Mouse (Mus musculus) erythroblast, embryonic 14.5 days (primary cell): ENCODE measurements around the gene Akt3. TPM values are rescaled to one million over a fixed set of nuclear protein-coding genes. Genes with fewer than 3 reads are reported as not detected.

Source experiments
- H3K27me3 ChIP-seq: 2 replicates; pipeline ENCODE4 v1.6.1; 2012; ENCODE audit warnings: inconsistent platforms; ENCODE audit not compliant: control insufficient read depth
- H3K36me3 ChIP-seq: 2 replicates; pipeline ENCODE4 v1.6.1; 2012; ENCODE audit warnings: mild to moderate bottlenecking, inconsistent platforms; ENCODE audit not compliant: control insufficient read depth
- H3K4me1 ChIP-seq: 2 replicates; pipeline ENCODE4 v1.6.1; 2012; ENCODE audit warnings: inconsistent platforms; ENCODE audit not compliant: control insufficient read depth
- H3K4me3 ChIP-seq: replicated peaks from 2 replicates; pipeline ENCODE3; 2012; ENCODE audit warnings: moderate library complexity, mild to moderate bottlenecking, inconsistent platforms
- H3K9me3 ChIP-seq: 2 replicates; pipeline ENCODE4 v1.6.1; 2012; ENCODE audit warnings: low read length, inconsistent platforms, mixed read lengths; ENCODE audit not compliant: control insufficient read depth
- GATA1 ChIP-seq: IDR thresholded peaks from 2 replicates; pipeline ENCODE4 v1.6.1; 2012; ENCODE audit warnings: low read length, inconsistent platforms, mixed read lengths
- TAL1 ChIP-seq: IDR thresholded peaks from 3 replicates; pipeline ENCODE4 v1.6.1; 2012; ENCODE audit warnings: low read length, inconsistent platforms, mixed read lengths
- polyA plus RNA-seq: library from polyadenylated mRNA; stranded (reverse); fragments of >175 nt; gene quantifications from 2 replicates; pipeline ENCODE4 v1.2.3, GENCODE M21; 2012

Gene Akt3
- polyA plus RNA-seq, 1 experiment: not detected

DNA sequence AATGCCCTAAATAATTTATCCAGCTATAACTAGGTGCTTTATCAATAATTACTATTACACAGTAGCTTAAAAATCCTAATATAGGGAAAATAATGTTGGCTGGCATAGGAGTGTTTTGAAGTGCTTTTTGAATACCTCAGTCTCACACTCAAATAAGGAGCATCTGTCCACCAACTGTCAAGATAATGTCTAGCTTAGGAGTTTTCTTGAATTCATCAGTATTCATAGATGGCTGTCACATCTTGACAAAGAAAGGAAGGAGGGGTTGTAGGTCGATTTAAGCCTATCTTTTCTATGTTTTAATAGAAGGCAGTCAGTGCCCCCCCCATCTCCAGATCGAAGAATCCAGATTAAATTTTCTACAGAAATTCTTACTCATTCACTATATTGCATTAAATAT is 92.7 kb downstream of the Akt3 start:
- H3K27me3 ChIP-seq: no peaks in the 10 kb centered on the region
- H3K9me3 ChIP-seq: no peaks in the 10 kb centered on the region
- no peak overlapping the region for H3K4me3 ChIP-seq
- H3K4me1 ChIP-seq: no peaks in the 10 kb centered on the region
- no peaks in the 10 kb centered on the region for H3K36me3 ChIP-seq
- TF ChIP-seq TAL1 (no peak), GATA1 (no peak)

DNA sequence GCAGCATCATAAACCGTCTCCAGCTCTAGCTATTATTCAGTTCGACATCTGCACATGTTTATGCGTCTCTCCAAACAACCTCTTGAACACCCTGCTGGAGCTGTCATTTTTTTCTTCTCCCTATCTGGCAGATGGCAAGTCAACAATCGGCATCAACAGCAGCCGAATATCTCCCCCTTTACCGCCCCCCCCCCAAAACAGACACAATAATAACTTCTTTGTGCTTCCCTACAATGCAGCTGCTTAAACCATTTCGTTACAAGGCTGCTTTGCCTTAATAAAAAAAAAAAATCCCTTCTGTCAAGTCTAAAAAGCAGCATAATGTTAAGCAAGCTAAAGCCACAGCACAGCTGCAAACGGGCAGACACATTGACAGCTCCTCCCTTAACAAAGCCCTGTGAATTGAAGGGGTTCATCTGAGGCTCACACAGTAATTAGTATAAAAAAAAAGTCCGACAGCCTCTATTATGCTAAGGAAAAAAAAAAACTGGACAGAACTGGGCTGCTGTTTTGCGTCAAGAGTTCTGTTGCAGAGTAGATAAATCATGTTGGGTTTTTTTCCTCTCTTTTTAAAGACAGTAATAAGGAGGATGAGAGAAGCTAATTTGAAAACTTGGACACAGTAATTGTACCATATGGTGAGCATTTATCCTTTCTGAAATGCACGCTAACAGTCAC is 107.5 kb downstream of the Akt3 start:
- no peaks in the 10 kb centered on the region for H3K27me3 ChIP-seq
- H3K4me1 ChIP-seq: no peaks in the 10 kb centered on the region
- TF ChIP-seq TAL1 (no peak), GATA1 (no peak)
- no peak overlapping the region for H3K4me3 ChIP-seq
- H3K36me3 ChIP-seq: no peaks in the 10 kb centered on the region
- no peaks in the 10 kb centered on the region for H3K9me3 ChIP-seq

DNA sequence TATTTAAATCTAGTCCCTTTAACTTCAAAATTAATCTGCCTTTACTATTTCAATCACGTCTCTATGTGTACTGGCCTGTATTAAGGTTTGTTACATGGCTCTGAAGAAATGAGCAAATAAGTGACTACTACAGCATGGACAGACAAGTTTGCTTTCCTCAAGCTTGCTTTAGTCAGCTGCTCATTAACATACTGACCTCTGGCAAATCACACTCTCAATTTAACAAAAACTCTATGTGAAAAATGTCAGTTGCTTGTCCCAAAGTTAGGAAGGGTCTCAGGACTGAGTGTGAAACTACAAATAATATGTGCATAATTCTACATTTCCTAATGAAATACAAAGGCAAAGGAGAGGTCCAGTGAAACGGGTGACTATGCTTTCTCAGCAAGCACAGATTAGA is 109.3 kb downstream of the Akt3 start:
- H3K4me3 ChIP-seq: no peak overlapping the region
- no peak for TF ChIP-seq GATA1
- no peak for TF ChIP-seq TAL1
- no peaks in the 10 kb centered on the region for H3K4me1 ChIP-seq
- H3K27me3 ChIP-seq: no peaks in the 10 kb centered on the region
- H3K9me3 ChIP-seq: no peaks in the 10 kb centered on the region
- H3K36me3 ChIP-seq: no peaks in the 10 kb centered on the region

DNA sequence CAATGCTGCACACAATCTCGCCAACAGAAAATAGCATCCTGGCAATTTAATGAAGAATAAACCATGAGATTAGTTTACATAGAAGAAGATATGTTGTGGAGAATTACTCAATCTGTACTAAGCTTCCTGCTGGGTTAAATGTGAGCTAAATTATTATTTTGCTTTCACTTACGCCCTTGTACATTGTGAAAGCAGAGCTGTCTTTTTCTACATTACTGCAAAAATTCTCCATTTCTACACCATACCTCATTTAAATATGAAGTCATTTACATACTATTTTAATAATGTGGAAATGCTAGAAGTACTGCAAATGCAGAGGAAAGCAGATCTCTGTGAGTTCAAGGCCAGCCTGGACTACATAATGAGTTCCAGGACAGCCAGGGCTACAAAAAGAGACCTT is 116.5 kb downstream of the Akt3 start:
- H3K4me3 ChIP-seq: no peak overlapping the region
- no peaks in the 10 kb centered on the region for H3K4me1 ChIP-seq
- no peaks in the 10 kb centered on the region for H3K36me3 ChIP-seq
- TF ChIP-seq GATA1 (no peak), TAL1 (no peak)
- H3K9me3 ChIP-seq: no peaks in the 10 kb centered on the region
- H3K27me3 ChIP-seq: no peaks in the 10 kb centered on the region

DNA sequence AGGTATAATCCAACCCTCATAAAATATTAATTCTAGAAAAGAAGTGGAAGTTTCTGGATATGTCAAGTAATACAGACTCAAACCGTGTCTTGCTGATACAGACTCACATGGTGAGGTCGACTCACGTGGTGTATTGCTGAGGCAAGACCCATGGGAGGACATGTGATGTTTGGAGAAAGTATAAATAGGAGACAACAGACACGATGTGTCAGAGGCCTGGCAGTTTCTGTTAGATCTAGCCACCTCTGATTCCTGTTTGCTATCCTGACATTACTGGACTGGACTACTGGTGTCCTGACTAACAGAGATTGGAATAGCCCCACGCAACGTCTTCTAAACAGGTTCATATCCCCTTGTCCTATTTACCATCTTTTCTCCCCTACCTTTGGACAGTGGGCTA is 118.4 kb downstream of the Akt3 start:
- H3K36me3 ChIP-seq: no peaks in the 10 kb centered on the region
- H3K9me3 ChIP-seq: no peaks in the 10 kb centered on the region
- H3K27me3 ChIP-seq: no peaks in the 10 kb centered on the region
- no peak overlapping the region for H3K4me3 ChIP-seq
- TF ChIP-seq TAL1 (no peak), GATA1 (no peak)
- H3K4me1 ChIP-seq: no peaks in the 10 kb centered on the region

DNA sequence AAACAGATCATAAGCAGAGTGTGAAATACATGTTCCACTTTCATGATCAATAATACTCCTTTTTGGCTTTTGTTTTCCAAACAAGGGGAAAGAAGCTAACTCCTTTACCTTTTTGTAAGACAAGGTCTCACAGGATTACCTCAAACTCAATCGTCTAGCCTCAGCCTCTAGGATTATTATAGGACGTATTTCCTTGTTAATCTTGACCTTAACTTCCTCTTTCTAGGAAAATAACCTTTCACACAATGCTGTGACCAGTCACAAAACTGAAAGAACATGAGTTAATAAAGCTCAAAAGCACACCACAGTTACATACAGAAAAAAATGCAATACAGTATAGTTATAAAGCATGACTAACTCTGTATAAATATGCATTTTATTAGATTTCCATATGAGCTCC is 126.5 kb downstream of the Akt3 start:
- no peaks in the 10 kb centered on the region for H3K27me3 ChIP-seq
- H3K9me3 ChIP-seq: no peaks in the 10 kb centered on the region
- no peak overlapping the region for H3K4me3 ChIP-seq
- no peak for TF ChIP-seq GATA1
- TF ChIP-seq TAL1: no peak
- no peaks in the 10 kb centered on the region for H3K4me1 ChIP-seq
- no peaks in the 10 kb centered on the region for H3K36me3 ChIP-seq

DNA sequence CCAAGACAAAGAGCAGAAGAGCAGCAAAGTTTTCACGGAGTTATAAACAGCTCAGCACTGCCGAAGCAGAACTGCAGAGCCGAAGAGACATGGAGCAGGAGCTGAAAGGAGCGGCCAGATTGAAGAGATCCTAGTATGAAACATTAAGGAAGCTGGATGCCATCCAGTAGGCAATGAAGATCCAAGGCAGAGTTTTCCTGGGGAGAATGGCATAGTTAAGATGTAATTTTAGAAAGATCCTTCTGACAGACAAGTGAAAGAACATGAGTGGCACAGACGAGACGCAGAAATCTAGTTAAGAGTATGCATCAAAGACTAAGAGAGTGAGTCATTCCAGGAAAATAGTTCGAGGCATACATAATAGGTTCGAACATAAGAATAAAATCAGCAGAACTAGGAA is 131.3 kb downstream of the Akt3 start:
- H3K36me3 ChIP-seq: no peaks in the 10 kb centered on the region
- no peak overlapping the region for H3K4me3 ChIP-seq
- TF ChIP-seq TAL1 (no peak), GATA1 (no peak)
- H3K27me3 ChIP-seq: no peaks in the 10 kb centered on the region
- H3K9me3 ChIP-seq: no peaks in the 10 kb centered on the region
- no peaks in the 10 kb centered on the region for H3K4me1 ChIP-seq

DNA sequence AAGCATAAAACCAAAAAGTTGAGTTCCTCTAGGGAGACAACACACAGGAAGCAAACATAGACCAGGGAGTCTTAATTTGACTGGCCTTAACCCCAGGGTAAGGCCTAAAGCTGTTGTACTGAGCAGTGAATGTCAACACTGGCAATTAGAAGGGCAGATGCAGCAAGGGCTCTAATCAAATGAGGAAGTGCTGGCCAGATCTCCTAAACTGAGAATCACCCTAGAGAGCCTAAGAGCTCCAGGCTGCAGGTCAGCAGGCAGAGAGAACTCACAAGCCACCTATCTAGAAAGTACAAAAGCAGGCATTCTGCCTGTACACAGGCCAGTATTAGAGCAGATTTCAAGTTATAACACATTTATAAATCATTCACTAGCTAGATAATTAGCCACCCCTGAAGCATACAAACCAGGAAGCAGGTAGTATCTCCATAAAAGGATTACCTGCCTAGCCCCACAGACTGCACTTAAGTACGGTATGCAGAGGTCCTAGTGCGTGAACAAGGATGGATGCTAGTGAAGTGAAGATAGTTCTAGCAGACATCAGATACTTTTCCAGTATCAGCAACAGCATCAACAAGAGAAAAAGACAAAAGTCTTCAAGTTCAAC is 147.2 kb downstream of the Akt3 start:
- Histone ChIP-seq H3K27me3 (no peaks in the 10 kb centered on the region), H3K9me3 (no peaks in the 10 kb centered on the region), H3K4me1 (no peaks in the 10 kb centered on the region), H3K36me3 (no peaks in the 10 kb centered on the region), H3K4me3 (no peak overlapping the region)
- TF ChIP-seq TAL1 (no peak), GATA1 (no peak)

DNA sequence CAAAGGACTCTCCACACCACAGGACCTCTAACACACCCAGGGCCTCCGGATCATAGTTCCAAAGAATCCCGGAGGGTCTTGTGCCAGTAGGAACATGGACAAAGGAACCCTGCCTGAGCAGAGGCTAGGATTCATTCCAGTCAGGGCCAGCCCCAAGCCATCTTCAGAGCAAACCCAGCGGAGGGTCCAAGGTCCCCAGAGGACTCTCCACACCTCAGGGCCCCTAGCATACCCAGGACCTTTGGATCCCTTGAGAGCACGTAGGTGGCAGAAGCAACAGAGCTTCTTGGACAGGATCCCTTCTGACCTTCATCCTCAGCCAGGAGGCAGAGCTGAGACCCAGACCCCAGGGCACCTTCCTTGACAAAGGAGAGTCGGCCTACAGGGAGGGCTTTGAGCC is 167.5 kb downstream of the Akt3 start:
- H3K4me1 ChIP-seq: no peaks in the 10 kb centered on the region
- H3K4me3 ChIP-seq: no peak overlapping the region
- no peak for TF ChIP-seq GATA1
- TF ChIP-seq TAL1: no peak
- H3K9me3 ChIP-seq: no peaks in the 10 kb centered on the region
- no peaks in the 10 kb centered on the region for H3K36me3 ChIP-seq
- H3K27me3 ChIP-seq: no peaks in the 10 kb centered on the region

DNA sequence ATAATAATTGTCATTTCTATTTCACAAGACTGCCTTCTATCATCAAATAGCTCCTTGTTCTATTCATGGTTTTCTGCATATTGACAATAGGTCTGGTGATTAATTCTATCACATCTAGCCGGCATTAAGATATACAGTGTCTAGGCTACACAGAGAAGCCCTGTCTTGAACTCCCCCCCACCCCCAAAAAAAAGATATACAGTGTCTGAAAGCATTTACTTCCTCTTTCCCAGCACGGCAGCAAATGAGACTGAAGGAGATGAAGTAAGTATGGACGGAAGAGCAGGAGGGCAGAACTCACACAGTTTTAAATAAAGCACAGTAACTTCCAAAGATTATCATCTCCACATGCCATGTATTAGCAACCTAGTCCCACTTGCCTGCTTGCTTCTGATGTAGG is 168.5 kb downstream of the Akt3 start:
- Histone ChIP-seq H3K9me3 (no peaks in the 10 kb centered on the region), H3K27me3 (no peaks in the 10 kb centered on the region), H3K4me1 (no peaks in the 10 kb centered on the region), H3K4me3 (no peak overlapping the region), H3K36me3 (no peaks in the 10 kb centered on the region)
- no peak for TF ChIP-seq GATA1
- no peak for TF ChIP-seq TAL1
